Mouse (Mus musculus) CH12.LX (cell line): ENCODE data around the gene Klk7. TPM values are rescaled to one million over a fixed set of nuclear protein-coding genes. Genes with fewer than 3 reads are reported as not detected.

ENCODE experiments used
- DNase-seq: peaks from one replicate; pipeline ENCODE4 v3.0.0-alpha.2; 2013; ENCODE audit errors: extremely low read depth
- H3K27ac ChIP-seq: 2 replicates; pipeline ENCODE4 v1.5.1; 2012; ENCODE audit warnings: low read depth, mild to moderate bottlenecking, control low read depth, moderate library complexity; ENCODE audit not compliant: insufficient read depth
- H3K27me3 ChIP-seq: replicated peaks from 2 replicates; pipeline ENCODE3; 2012; ENCODE audit warnings: inconsistent platforms
- H3K36me3 ChIP-seq, 2 experiments: replicated peaks in 1 of 2; 2 replicates each; pipeline versions ENCODE3 to v1.6.1; 2012; ENCODE audit warnings: inconsistent platforms in 1 of 2, low read length in 1 of 2, mild to moderate bottlenecking in 1 of 2, mixed read lengths in 1 of 2, moderate library complexity in 1 of 2; ENCODE audit not compliant: control insufficient read depth in 1 of 2, insufficient read depth in 1 of 2
- H3K4me1 ChIP-seq, 2 experiments: 2 replicates each; pipeline ENCODE4 v1.6.1; 2012; ENCODE audit warnings: inconsistent platforms in 1 of 2, moderate library complexity in 1 of 2; ENCODE audit not compliant: insufficient read depth in 2 of 2, control insufficient read depth in 1 of 2
- H3K4me2 ChIP-seq: 2 replicates; pipeline ENCODE4 v1.6.1; 2012; ENCODE audit warnings: low read depth, mild to moderate bottlenecking, control low read depth; ENCODE audit not compliant: poor library complexity, insufficient read depth, severe bottlenecking
- H3K4me3 ChIP-seq, 3 experiments: fragments of 150-350 bp in 1 of 3; sonication (generic) in 1 of 3; replicated peaks in 1 of 3; 2 replicates each; pipeline versions ENCODE3 to v1.5.1; 2011 to 2012; ENCODE audit warnings: low read depth in 2 of 3, low read length in 2 of 3, mild to moderate bottlenecking in 2 of 3, moderate library complexity in 2 of 3, control low read depth in 1 of 3, improper control_type of control experiment in 1 of 3, inconsistent platforms in 1 of 3, mixed read lengths in 1 of 3; ENCODE audit not compliant: poor library complexity in 1 of 3
- H3K79me2 ChIP-seq: replicated peaks from 2 replicates; pipeline ENCODE4 v1.6.1; 2012; ENCODE audit warnings: mild to moderate bottlenecking, moderate library complexity; ENCODE audit not compliant: control insufficient read depth, poor library complexity, insufficient read depth, severe bottlenecking; ENCODE audit errors: extremely low read depth
- H3K9ac ChIP-seq: 2 replicates; pipeline ENCODE4 v1.6.1; 2012; ENCODE audit warnings: low read depth, mild to moderate bottlenecking, control low read depth, moderate library complexity; ENCODE audit not compliant: insufficient read depth
- H3K9me3 ChIP-seq: replicated peaks from 2 replicates; pipeline ENCODE3; 2012; ENCODE audit warnings: low read length, inconsistent platforms, mixed read lengths
- BHLHE40 ChIP-seq: IDR thresholded peaks from 2 replicates; pipeline ENCODE4 v1.6.1; 2011; ENCODE audit warnings: mild to moderate bottlenecking, low read depth, low read length, improper control_type of control experiment
- CHD1 ChIP-seq: IDR thresholded peaks from 2 replicates; pipeline ENCODE4 v1.6.1; 2012; ENCODE audit warnings: low read depth, low read length, improper control_type of control experiment, inconsistent platforms
- CHD2 ChIP-seq: IDR thresholded peaks from 2 replicates; pipeline ENCODE4 v1.6.1; 2011; ENCODE audit warnings: low read length, improper control_type of control experiment
- CTCF ChIP-seq, 2 experiments: IDR thresholded peaks in 1 of 2; conservative IDR thresholded peaks in 1 of 2; 2 replicates each; pipeline ENCODE4 v1.5.1; 2011 to 2012; ENCODE audit warnings: low read depth in 2 of 2, low read length in 2 of 2, improper control_type of control experiment in 1 of 2, inconsistent platforms in 1 of 2, mild to moderate bottlenecking in 1 of 2, moderate library complexity in 1 of 2
- ETS1 ChIP-seq: conservative IDR thresholded peaks from 2 replicates; pipeline ENCODE4 v1.6.1; 2012; ENCODE audit warnings: low read depth, mild to moderate bottlenecking, inconsistent platforms, low read length, improper control_type of control experiment, moderate library complexity
- GABPA ChIP-seq: IDR thresholded peaks from 2 replicates; pipeline ENCODE4 v1.6.1; 2012; ENCODE audit warnings: low read depth, low read length, improper control_type of control experiment, inconsistent platforms; ENCODE audit not compliant: insufficient replicate concordance
- HCFC1 ChIP-seq: IDR thresholded peaks from 2 replicates; pipeline ENCODE4 v1.6.1; 2012; ENCODE audit warnings: low read depth, mild to moderate bottlenecking, inconsistent platforms, low read length, improper control_type of control experiment
- JUND ChIP-seq: conservative IDR thresholded peaks from 2 replicates; pipeline ENCODE4 v1.6.1; 2011; ENCODE audit warnings: low read depth, low read length, improper control_type of control experiment
- KAT2A ChIP-seq: IDR thresholded peaks from 2 replicates; pipeline ENCODE4 v1.6.1; 2012; ENCODE audit warnings: low read length, improper control_type of control experiment, inconsistent platforms; ENCODE audit not compliant: insufficient replicate concordance
- MAFK ChIP-seq: IDR thresholded peaks from 2 replicates; pipeline ENCODE4 v1.6.1; 2011; ENCODE audit warnings: low read length, improper control_type of control experiment; ENCODE audit not compliant: insufficient replicate concordance
- MAX ChIP-seq: IDR thresholded peaks from 2 replicates; pipeline ENCODE4 v1.6.1; 2011; ENCODE audit warnings: low read length, improper control_type of control experiment
- MAZ ChIP-seq: IDR thresholded peaks from 2 replicates; pipeline ENCODE4 v1.6.1; 2012; ENCODE audit warnings: low read depth, mild to moderate bottlenecking, inconsistent platforms, low read length, improper control_type of control experiment, moderate library complexity
- MEF2A ChIP-seq: IDR thresholded peaks from 2 replicates; pipeline ENCODE4 v1.6.1; 2014; ENCODE audit warnings: low read depth, mild to moderate bottlenecking, inconsistent platforms, low read length, improper control_type of control experiment, borderline replicate concordance
- MYC ChIP-seq: IDR thresholded peaks from 2 replicates; pipeline ENCODE4 v1.6.1; 2011; ENCODE audit warnings: low read depth, mild to moderate bottlenecking, improper control_type of control experiment, low read length
- NRF1 ChIP-seq: IDR thresholded peaks from 2 replicates; pipeline ENCODE4 v1.6.1; 2014; ENCODE audit warnings: low read depth, mild to moderate bottlenecking, inconsistent platforms, low read length, improper control_type of control experiment, moderate library complexity
- PAX5 ChIP-seq: IDR thresholded peaks from 2 replicates; pipeline ENCODE4 v1.6.1; 2012; ENCODE audit warnings: low read length, inconsistent platforms, mixed read lengths
- POLR2AphosphoS2 ChIP-seq: IDR thresholded peaks from 2 replicates; pipeline ENCODE4 v1.6.1; 2011; ENCODE audit warnings: low read depth, low read length, improper control_type of control experiment
- RAD21 ChIP-seq: IDR thresholded peaks from 2 replicates; pipeline ENCODE4 v1.6.1; 2011; ENCODE audit warnings: low read depth, mild to moderate bottlenecking, low read length, improper control_type of control experiment, moderate library complexity
- SMC3 ChIP-seq: IDR thresholded peaks from 2 replicates; pipeline ENCODE4 v1.6.1; 2011; ENCODE audit warnings: low read depth, low read length, improper control_type of control experiment
- TBP ChIP-seq: conservative IDR thresholded peaks from 2 replicates; pipeline ENCODE4 v1.6.1; 2011; ENCODE audit warnings: low read depth, low read length, improper control_type of control experiment
- TCF12 ChIP-seq: IDR thresholded peaks from 2 replicates; pipeline ENCODE4 v1.6.1; 2014; ENCODE audit warnings: low read depth, mild to moderate bottlenecking, inconsistent platforms, low read length, improper control_type of control experiment
- UBTF ChIP-seq: IDR thresholded peaks from 2 replicates; pipeline ENCODE4 v1.6.1; 2012; ENCODE audit warnings: low read depth, mild to moderate bottlenecking, inconsistent platforms, low read length, improper control_type of control experiment, moderate library complexity
- USF1 ChIP-seq: IDR thresholded peaks from 2 replicates; pipeline ENCODE4 v1.6.1; 2014; ENCODE audit warnings: low read depth, mild to moderate bottlenecking, inconsistent platforms, low read length, improper control_type of control experiment
- USF2 ChIP-seq: conservative IDR thresholded peaks from 2 replicates; pipeline ENCODE4 v1.6.1; 2011; ENCODE audit warnings: low read depth, low read length, improper control_type of control experiment
- ZC3H11A ChIP-seq: IDR thresholded peaks from 2 replicates; pipeline ENCODE4 v1.6.1; 2012; ENCODE audit warnings: low read depth, mild to moderate bottlenecking, inconsistent platforms, low read length, improper control_type of control experiment
- ZMIZ1 ChIP-seq: IDR thresholded peaks from 2 replicates; pipeline ENCODE4 v1.6.1; 2012; ENCODE audit warnings: low read depth, mild to moderate bottlenecking, inconsistent platforms, low read length, improper control_type of control experiment
- dilution Hi-C: fragments of 300-500 bp; cut with MboI; formaldehyde crosslinking; loops from 2 replicates; pipeline ENCODE4 v1.14.3; 2020; ENCODE audit warnings: low sequenced_read_pairs; ENCODE audit not compliant: extremely low pct_unique_long_range_greater_than_20kb, extremely low pct_ligation_motif_present
- in situ Hi-C: fragments of 300-500 bp; cut with MboI; formaldehyde crosslinking; loops from 3 replicates; pipeline ENCODE4 v1.14.3; 2019; ENCODE audit warnings: low sequenced_read_pairs, low pct_ligation_motif_present, low pct_unique_long_range_greater_than_20kb, mixed read lengths
- polyA plus RNA-seq: library from polyadenylated mRNA; unstranded; fragments of >175 nt; gene quantifications from 2 replicates; pipeline ENCODE4 v1.2.1, GENCODE M21; 2012; ENCODE audit warnings: low read depth; ENCODE audit not compliant: insufficient read length
- total RNA-seq, 2 experiments: library from RNA; depleted of rRNA; stranded (reverse); fragments of 300-350 nt in 1 of 2; fragments of >200 nt in 1 of 2; gene quantifications; 2 replicates each; pipeline ENCODE4 v1.2.3; 2012 to 2014

The Klk7 gene
- total and polyA plus RNA-seq, 3 experiments = not detected

DNA sequence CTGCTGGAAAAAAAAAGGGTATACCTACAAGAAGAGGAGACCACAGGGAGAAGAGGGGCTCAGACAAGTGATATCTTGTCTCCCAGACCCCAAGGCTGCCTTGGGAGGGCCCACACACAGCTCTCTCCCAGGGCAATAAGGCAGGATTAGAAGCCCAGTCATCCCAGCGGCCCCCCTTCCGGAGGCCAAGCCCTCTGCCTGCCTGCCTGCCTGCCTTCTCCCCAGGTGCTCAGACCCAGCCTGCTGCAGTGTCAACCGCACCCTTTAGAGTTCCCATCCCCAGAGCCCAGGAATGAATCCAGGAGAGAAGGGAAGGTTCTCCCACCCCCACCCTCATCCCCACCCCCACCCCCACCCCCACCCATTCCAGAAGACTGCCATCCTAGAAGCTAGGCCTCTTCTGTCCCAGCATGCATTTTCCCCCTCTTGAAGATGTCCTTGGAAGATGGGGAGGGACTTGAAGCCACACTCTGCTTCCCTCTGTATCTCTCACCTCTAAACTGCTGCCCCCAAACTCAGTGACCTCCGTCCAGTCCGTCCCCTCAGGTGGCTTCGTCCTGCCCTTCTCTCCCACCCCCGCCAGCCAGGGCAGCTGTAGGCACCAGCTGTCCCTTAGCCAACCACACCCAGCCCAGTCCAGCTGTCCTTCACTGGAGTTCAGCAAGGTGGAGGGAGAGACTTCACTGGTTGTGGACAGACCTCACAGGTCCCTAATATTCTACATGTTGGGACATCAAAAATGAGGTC lies 35.6 kb upstream of the Klk7 start:
- Histone ChIP-seq H3K9ac (no peak overlapping the region), H3K27me3 (peaks cover 88% of the 10 kb centered on the region), H3K36me3 (no peaks in the 10 kb centered on the region), H3K9me3 (no peaks in the 10 kb centered on the region), H3K79me2 (no peaks in the 10 kb centered on the region), H3K4me3 (no peak overlapping the region), H3K27ac (no peak overlapping the region), H3K4me2 (no peak overlapping the region)
- no peak for DNase-seq
- TF ChIP-seq USF1 = no peak
- TF ChIP-seq NRF1 = no peak
- TF ChIP-seq ZC3H11A = no peak
- no peak for TF ChIP-seq CTCF (conservative IDR thresholded peaks at IDR 0.05 in 1 of 2, IDR thresholded peaks at IDR 0.05 in 1 of 2; ENCODE audit: low read depth in 2 of 2, low read length in 2 of 2)
- TF ChIP-seq TCF12 = no peak
- no peak for TF ChIP-seq SMC3
- no peak for TF ChIP-seq USF2
- no peak for TF ChIP-seq JUND
- no peak for TF ChIP-seq CHD1
- TF ChIP-seq PAX5 = no peak
- no peak for TF ChIP-seq MYC
- no peak for TF ChIP-seq GABPA
- no peak for TF ChIP-seq MEF2A
- TF ChIP-seq UBTF = no peak
- no peak for TF ChIP-seq ZMIZ1
- no peak for TF ChIP-seq POLR2AphosphoS2
- no peak for TF ChIP-seq RAD21
- no peak for TF ChIP-seq MAX
- TF ChIP-seq BHLHE40 = no peak
- no peak for TF ChIP-seq ETS1
- TF ChIP-seq, all 38 proteins: peak for 0
- dilution Hi-C loops (no loop called here), in situ Hi-C loops (loop anchor here (25.0 kb wide), 1 partner anchor 288 kb away; the partner anchor contains the start of gene Iglon5)
- no peaks in the 10 kb centered on the region for H3K4me1 ChIP-seq

DNA sequence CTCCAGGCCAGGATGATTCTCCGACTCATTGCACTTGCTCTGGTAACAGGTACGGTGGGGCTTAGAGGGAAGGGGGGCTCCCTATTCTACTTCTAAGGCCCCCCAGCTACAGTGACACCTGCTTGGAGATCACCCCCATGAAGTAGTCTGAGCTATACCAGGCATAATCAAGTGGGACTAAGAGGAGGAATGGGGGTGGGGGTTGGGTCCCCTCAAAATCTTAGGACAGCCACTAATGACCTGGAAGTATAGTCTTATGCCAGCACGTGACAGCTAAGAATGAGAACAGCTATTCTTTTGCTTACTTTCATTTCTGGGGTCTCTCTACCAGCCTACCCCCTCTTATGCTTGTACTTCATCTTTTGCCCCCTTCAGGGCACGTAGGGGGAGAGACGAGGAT lies 34.6 kb upstream of the Klk7 start:
- no peaks in the 10 kb centered on the region for H3K36me3 ChIP-seq
- DNase-seq = no peak
- H3K79me2 ChIP-seq = no peaks in the 10 kb centered on the region
- no peak overlapping the region for H3K4me3 ChIP-seq
- TF ChIP-seq POLR2AphosphoS2 = no peak
- TF ChIP-seq KAT2A = no peak
- TF ChIP-seq TCF12 = no peak
- TF ChIP-seq MAFK = no peak
- TF ChIP-seq MYC = no peak
- TF ChIP-seq CHD2 = no peak
- no peak for TF ChIP-seq GABPA
- no peak for TF ChIP-seq TBP
- TF ChIP-seq USF2 = no peak
- no peak for TF ChIP-seq ZMIZ1
- TF ChIP-seq CTCF (conservative IDR thresholded peaks at IDR 0.05 in 1 of 2, IDR thresholded peaks at IDR 0.05 in 1 of 2; ENCODE audit: low read depth in 2 of 2, low read length in 2 of 2) = no peak
- no peak for TF ChIP-seq MAX
- no peak for TF ChIP-seq HCFC1
- TF ChIP-seq UBTF = no peak
- no peak for TF ChIP-seq MAZ
- no peak for TF ChIP-seq RAD21
- no peaks in the 10 kb centered on the region for H3K9me3 ChIP-seq
- H3K9ac ChIP-seq = no peak overlapping the region
- peaks cover 90% of the 10 kb centered on the region for H3K27me3 ChIP-seq
- no peaks in the 10 kb centered on the region for H3K4me1 ChIP-seq
- dilution Hi-C loops = no loop called here
- H3K27ac ChIP-seq = no peak overlapping the region
- in situ Hi-C loops = loop anchor here (25.0 kb wide), 1 partner anchor 289 kb away; the partner anchor contains the start of gene Iglon5
- H3K4me2 ChIP-seq = no peak overlapping the region
